Mouse (Mus musculus): ENCODE measurements around the gene Nr1h3. TPM values are rescaled to one million over a fixed set of nuclear protein-coding genes. Genes with fewer than 3 reads are reported as not detected.

The Nr1h3 gene
- polyA plus RNA-seq (2012; rRNA removed), result 7.9 and 9.2 TPM in 2 replicates

GRCm38 (mm10) chr2:91202222-91202971, at the start of gene Nr1h3, which contains the start of gene Acp2:
Gene Nr1h3, minus strand, starts transcription at chr2:91202834.
Gene Acp2, plus strand, starts transcription at chr2:91202885.

GRCm38 (mm10) chr2:91236601-91237510, 34.2 kb upstream of the Nr1h3 start, which contains the start of gene Ddb2:
Gene Ddb2, minus strand, starts transcription at chr2:91236982.

GRCm38 (mm10) chr2:91183711-91184405, 18.8 kb downstream of the Nr1h3 start, which contains the start of gene Madd:
Gene Madd, minus strand, starts transcription at chr2:91183837.

Other genes starting within 250 kb of the Nr1h3 start
- 1.3 and 1.4 TPM in 2 replicates for gene Rapsn, start 167.2 kb downstream of the Nr1h3 start, polyA plus RNA-seq (2012; rRNA removed)
- 20.1 and 21.7 TPM in 2 replicates for gene Psmc3, start 148.8 kb downstream of the Nr1h3 start, polyA plus RNA-seq (2012; rRNA removed)
- gene Slc39a13, start 132.4 kb downstream of the Nr1h3 start, polyA plus RNA-seq (2012; rRNA removed), result 28.1 and 29.9 TPM in 2 replicates
- 9.2 and 13.9 TPM in 2 replicates for gene Spi1, start 120.4 kb downstream of the Nr1h3 start, polyA plus RNA-seq (2012; rRNA removed)
- gene Mybpc3, start 84.7 kb downstream of the Nr1h3 start, polyA plus RNA-seq (2012; rRNA removed), result 0.02 TPM in 1 of 2 replicates, not detected in the other
- 5.3 and 6.8 TPM in 2 replicates for gene Madd, start 19.0 kb downstream of the Nr1h3 start, polyA plus RNA-seq (2012; rRNA removed)
- 6.9 and 9.8 TPM in 2 replicates for gene Acp2, start 51 bp upstream of the Nr1h3 start, polyA plus RNA-seq (2012; rRNA removed)
- gene Ddb2, start 34.1 kb upstream of the Nr1h3 start, polyA plus RNA-seq (2012; rRNA removed), result 3.2 and 4.9 TPM in 2 replicates
- gene Pacsin3, start 53.1 kb upstream of the Nr1h3 start, polyA plus RNA-seq (2012; rRNA removed), result 22.0 and 22.8 TPM in 2 replicates
- 25.0 and 25.2 TPM in 2 replicates for gene Arfgap2, start 62.1 kb upstream of the Nr1h3 start, polyA plus RNA-seq (2012; rRNA removed)
- 4.5 and 6.2 TPM in 2 replicates for gene 1110051M20Rik, start 241.9 kb upstream of the Nr1h3 start, polyA plus RNA-seq (2012; rRNA removed)

All from stomach, adult 2 months (tissue).